Mouse (Mus musculus): ENCODE data around the gene Cdcp1. TPM values are rescaled to one million over a fixed set of nuclear protein-coding genes. Genes with fewer than 3 reads are reported as not detected.

The Cdcp1 gene
- polyA plus RNA-seq, 1 experiment from 2014 or later, result 0.19 TPM

DNA sequence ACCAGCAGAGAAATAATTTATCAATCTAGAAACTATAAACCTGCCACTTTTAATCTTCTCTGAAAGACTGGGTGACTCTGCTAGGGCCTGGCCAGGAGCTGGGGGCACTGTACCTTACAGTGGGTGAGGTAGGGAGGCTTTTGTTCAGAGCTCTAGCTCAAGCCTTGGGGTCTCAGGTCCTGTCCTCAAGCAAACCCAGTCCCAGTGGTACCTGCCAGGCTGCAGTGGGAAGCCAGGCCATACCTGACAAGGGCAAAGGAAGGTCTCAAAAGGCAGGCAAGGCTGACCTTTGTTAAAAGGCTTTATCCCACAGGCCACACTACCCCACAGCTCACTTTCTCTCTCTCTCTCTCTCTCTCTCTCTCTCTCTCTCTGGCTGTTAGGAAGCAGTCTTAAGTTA lies 12.8 kb upstream of the Cdcp1 start:
- Histone ChIP-seq H3K27me3 (ENCODE audit: control insufficient read depth, insufficient read depth, low read depth, low read length) (no peaks in the 10 kb centered on the region), H3K4me3 (ENCODE audit: low read depth, low read length) (no peak overlapping the region), H3K27ac (ENCODE audit: low read length) (no peak overlapping the region), H3K4me1 (ENCODE audit: control insufficient read depth, insufficient read depth, low read length) (no peaks in the 10 kb centered on the region), H3K9me3 (replicated peaks; ENCODE audit: control insufficient read depth, low read length, poor library complexity, severe bottlenecking) (no peaks in the 10 kb centered on the region), H3K4me2 (ENCODE audit: low read length) (no peak overlapping the region), H3K9ac (ENCODE audit: low read depth, low read length) (no peak overlapping the region), H3K36me3 (ENCODE audit: control insufficient read depth, insufficient read depth, low read length) (no peaks in the 10 kb centered on the region)
- ATAC-seq, result no peak

DNA sequence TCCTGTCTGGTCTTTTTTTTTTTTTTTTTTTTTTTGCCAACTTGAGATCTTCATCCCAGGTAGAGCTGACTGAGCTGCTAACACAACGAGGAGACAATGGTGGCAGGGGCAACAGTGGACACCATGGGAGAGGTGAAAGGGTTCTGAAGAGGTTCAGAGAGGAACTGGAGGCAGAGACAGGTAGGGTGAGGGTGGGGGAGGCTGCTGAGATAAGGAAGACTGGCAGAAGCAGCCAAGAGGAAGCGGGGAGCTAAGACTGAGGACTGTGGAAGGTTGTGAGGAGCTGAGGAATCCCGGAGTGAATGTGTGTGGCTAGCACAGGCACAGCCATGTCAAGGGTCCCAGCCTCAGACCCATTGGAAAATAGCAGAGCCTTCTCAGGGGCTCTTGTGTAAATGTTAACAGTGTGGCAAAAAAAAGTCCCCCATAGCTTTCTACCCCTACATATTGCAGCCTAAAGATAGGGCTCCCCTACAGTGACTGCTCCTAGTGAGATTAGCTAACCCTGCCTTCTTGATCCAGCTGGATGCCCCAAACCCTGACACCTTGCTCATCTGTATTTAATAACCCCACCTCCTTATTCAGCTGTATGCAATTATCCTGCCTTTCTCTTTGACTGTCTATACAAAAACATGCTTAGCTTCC lies 11.4 kb upstream of the Cdcp1 start:
- no peak overlapping the region for H3K9ac ChIP-seq (ENCODE audit: low read depth, low read length)
- no peaks in the 10 kb centered on the region for H3K4me1 ChIP-seq (ENCODE audit: control insufficient read depth, insufficient read depth, low read length)
- H3K4me3 ChIP-seq (ENCODE audit: low read depth, low read length), result no peak overlapping the region
- 81% methylated on average over 3 of the region's 3 CpGs for WGBS
- no peaks in the 10 kb centered on the region for H3K27me3 ChIP-seq (ENCODE audit: control insufficient read depth, insufficient read depth, low read depth, low read length)
- H3K4me2 ChIP-seq (ENCODE audit: low read length), result no peak overlapping the region
- no peaks in the 10 kb centered on the region for H3K9me3 ChIP-seq (replicated peaks; ENCODE audit: control insufficient read depth, low read length, poor library complexity, severe bottlenecking)
- ATAC-seq, result no peak
- no peaks in the 10 kb centered on the region for H3K36me3 ChIP-seq (ENCODE audit: control insufficient read depth, insufficient read depth, low read length)
- H3K27ac ChIP-seq (ENCODE audit: low read length), result no peak overlapping the region

DNA sequence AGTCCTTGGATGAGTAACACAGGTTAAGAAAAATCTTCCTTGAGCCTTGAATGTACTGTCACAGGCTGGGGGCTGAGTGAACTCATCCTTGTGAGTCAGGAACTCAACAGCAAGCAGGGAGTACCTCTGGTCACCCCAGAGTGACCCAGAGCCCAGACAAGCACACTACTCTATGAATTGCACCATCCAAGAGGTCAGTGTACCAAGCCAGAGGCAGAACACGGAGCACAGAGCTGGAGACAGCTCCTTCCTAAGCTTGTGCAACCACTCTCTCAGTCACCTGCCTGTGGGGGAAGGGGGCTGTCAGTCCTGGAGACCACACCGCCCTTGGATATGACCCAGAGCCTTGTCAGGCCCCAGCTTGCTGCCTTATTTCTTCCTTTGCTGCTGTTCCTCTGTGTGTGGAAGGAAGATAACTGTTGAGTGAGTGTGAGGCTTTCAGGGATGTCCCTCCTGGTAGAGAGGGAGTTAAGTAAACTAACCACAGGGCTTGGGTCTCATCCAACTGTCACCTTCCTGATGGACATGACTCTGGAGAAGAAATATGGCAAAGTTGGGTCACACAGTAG lies 9.1 kb upstream of the Cdcp1 start:
- H3K27me3 ChIP-seq (ENCODE audit: control insufficient read depth, insufficient read depth, low read depth, low read length), result no peaks in the 10 kb centered on the region
- WGBS, result 67% methylated on average over 2 of the region's 2 CpGs
- no peak overlapping the region for H3K4me3 ChIP-seq (ENCODE audit: low read depth, low read length)
- H3K4me1 ChIP-seq (ENCODE audit: control insufficient read depth, insufficient read depth, low read length), result no peaks in the 10 kb centered on the region
- no peak overlapping the region for H3K27ac ChIP-seq (ENCODE audit: low read length)
- no peaks in the 10 kb centered on the region for H3K36me3 ChIP-seq (ENCODE audit: control insufficient read depth, insufficient read depth, low read length)
- ATAC-seq, result no peak
- no peak overlapping the region for H3K9ac ChIP-seq (ENCODE audit: low read depth, low read length)
- no peaks in the 10 kb centered on the region for H3K9me3 ChIP-seq (replicated peaks; ENCODE audit: control insufficient read depth, low read length, poor library complexity, severe bottlenecking)
- H3K4me2 ChIP-seq (ENCODE audit: low read length), result no peak overlapping the region

DNA sequence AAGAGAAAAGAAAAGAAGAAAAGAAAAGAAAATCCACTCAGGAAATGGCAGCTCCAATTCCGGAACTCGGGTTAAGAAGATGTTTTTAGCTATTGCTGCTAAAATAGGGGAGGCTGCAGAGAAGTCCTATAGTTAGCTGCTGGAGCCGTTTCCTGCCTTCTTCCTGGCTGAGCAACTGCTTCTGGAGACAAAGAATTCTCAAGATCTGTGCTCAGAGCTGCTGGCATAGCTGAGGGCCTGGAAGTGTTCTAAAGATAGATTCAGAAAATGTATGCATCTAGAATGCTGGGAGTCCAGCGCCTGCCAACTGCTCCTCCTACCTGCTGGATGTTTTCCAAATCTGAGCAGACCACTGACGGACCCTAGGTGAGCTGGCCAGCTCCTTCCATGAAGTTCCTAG lies 4.0 kb upstream of the Cdcp1 start:
- Histone ChIP-seq H3K4me3 (ENCODE audit: low read depth, low read length) (no peak overlapping the region), H3K36me3 (ENCODE audit: control insufficient read depth, insufficient read depth, low read length) (no peaks in the 10 kb centered on the region), H3K4me2 (ENCODE audit: low read length) (no peak overlapping the region), H3K9ac (ENCODE audit: low read depth, low read length) (no peak overlapping the region), H3K9me3 (replicated peaks; ENCODE audit: control insufficient read depth, low read length, poor library complexity, severe bottlenecking) (no peaks in the 10 kb centered on the region), H3K4me1 (ENCODE audit: control insufficient read depth, insufficient read depth, low read length) (peaks cover 4% of the 10 kb centered on the region; the same call in 1 of the 2 replicates), H3K27me3 (ENCODE audit: control insufficient read depth, insufficient read depth, low read depth, low read length) (peaks cover 13% of the 10 kb centered on the region), H3K27ac (ENCODE audit: low read length) (no peak overlapping the region)
- 34% methylated on average over 5 of the region's 5 CpGs for WGBS
- no peak for ATAC-seq

DNA sequence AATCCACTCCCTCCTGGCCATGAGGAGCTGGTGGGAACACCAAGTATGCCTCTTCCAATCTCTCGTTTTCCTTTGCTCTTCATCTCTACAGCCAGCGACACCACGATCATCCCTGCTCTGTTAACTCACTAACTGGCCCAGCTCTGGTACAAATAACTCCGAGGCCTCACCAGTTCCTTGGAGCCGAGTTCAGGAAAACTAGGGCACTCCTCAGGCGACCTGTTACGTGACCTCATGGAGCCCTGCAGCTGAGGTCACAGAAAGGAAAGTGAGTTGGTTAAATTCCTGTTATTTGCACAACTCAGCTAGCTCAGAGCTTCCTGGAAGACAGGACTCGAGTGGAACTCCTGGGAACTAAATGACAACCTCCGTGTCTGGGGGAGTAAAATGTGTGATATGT lies 2.5 kb downstream of the Cdcp1 start:
- H3K9me3 ChIP-seq (replicated peaks; ENCODE audit: control insufficient read depth, low read length, poor library complexity, severe bottlenecking), result no peaks in the 10 kb centered on the region
- no peak overlapping the region for H3K9ac ChIP-seq (ENCODE audit: low read depth, low read length)
- no peak overlapping the region for H3K4me3 ChIP-seq (ENCODE audit: low read depth, low read length)
- no peak overlapping the region for H3K27ac ChIP-seq (ENCODE audit: low read length)
- H3K4me2 ChIP-seq (ENCODE audit: low read length), result no peak overlapping the region
- 87% methylated on average over 9 of the region's 9 CpGs for WGBS
- H3K4me1 ChIP-seq (ENCODE audit: control insufficient read depth, insufficient read depth, low read length), result peaks cover 4% of the 10 kb centered on the region; the same call in 1 of the 2 replicates
- H3K36me3 ChIP-seq (ENCODE audit: control insufficient read depth, insufficient read depth, low read length), result no peaks in the 10 kb centered on the region
- no peak for ATAC-seq
- peaks cover 17% of the 10 kb centered on the region for H3K27me3 ChIP-seq (ENCODE audit: control insufficient read depth, insufficient read depth, low read depth, low read length)

DNA sequence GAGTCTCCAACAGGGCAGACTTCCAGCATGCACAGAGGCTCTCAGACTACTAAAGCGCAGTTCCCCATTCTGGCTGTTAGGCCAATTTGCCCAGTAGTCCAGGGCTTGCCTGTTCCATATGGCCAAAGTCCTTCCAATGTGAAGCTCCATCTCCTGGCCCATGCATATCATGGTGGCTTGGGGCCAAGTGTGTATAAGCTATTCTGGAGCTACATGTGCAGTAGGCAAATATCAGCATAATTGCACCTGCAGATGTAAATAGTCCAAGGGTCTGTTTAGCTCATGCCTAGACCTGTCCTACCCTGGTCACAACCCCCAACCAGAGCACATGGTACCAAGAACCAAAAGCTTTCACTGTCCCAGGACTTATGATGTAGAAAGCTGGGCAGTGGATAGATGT lies 7.9 kb downstream of the Cdcp1 start:
- Histone ChIP-seq H3K36me3 (ENCODE audit: control insufficient read depth, insufficient read depth, low read length) (no peaks in the 10 kb centered on the region), H3K4me3 (ENCODE audit: low read depth, low read length) (no peak overlapping the region), H3K4me2 (ENCODE audit: low read length) (no peak overlapping the region), H3K9ac (ENCODE audit: low read depth, low read length) (no peak overlapping the region), H3K27me3 (ENCODE audit: control insufficient read depth, insufficient read depth, low read depth, low read length) (no peaks in the 10 kb centered on the region), H3K9me3 (replicated peaks; ENCODE audit: control insufficient read depth, low read length, poor library complexity, severe bottlenecking) (no peaks in the 10 kb centered on the region), H3K4me1 (ENCODE audit: control insufficient read depth, insufficient read depth, low read length) (no peaks in the 10 kb centered on the region), H3K27ac (ENCODE audit: low read length) (no peak overlapping the region)
- no peak for ATAC-seq
- 100% methylated on average over 1 of the region's 1 CpGs for WGBS

DNA sequence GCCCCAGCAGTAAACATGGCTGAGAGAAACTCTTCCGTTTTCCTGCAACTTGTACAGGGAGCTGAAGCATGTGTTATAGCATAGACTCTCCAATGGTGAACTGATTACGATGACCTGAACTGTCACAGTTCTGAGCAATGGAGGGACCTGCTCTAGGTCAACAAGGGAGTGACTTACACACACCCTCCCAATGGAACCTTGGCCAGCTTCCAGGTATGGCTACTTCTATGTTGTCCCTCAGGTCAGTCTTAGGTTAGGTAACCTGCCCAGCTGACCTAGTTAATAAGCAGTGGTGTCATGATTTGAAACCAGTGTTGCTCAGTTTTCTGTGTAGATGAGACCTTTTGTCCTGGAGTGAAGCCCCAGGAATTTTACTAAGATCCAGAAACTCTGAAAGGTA lies 8.9 kb downstream of the Cdcp1 start:
- no peak overlapping the region for H3K27ac ChIP-seq (ENCODE audit: low read length)
- 96% methylated on average over 2 of the region's 2 CpGs for WGBS
- H3K27me3 ChIP-seq (ENCODE audit: control insufficient read depth, insufficient read depth, low read depth, low read length), result no peaks in the 10 kb centered on the region
- H3K4me3 ChIP-seq (ENCODE audit: low read depth, low read length), result no peak overlapping the region
- no peaks in the 10 kb centered on the region for H3K4me1 ChIP-seq (ENCODE audit: control insufficient read depth, insufficient read depth, low read length)
- no peak for ATAC-seq
- no peak overlapping the region for H3K4me2 ChIP-seq (ENCODE audit: low read length)
- H3K9me3 ChIP-seq (replicated peaks; ENCODE audit: control insufficient read depth, low read length, poor library complexity, severe bottlenecking), result no peaks in the 10 kb centered on the region
- no peak overlapping the region for H3K9ac ChIP-seq (ENCODE audit: low read depth, low read length)
- H3K36me3 ChIP-seq (ENCODE audit: control insufficient read depth, insufficient read depth, low read length), result no peaks in the 10 kb centered on the region

DNA sequence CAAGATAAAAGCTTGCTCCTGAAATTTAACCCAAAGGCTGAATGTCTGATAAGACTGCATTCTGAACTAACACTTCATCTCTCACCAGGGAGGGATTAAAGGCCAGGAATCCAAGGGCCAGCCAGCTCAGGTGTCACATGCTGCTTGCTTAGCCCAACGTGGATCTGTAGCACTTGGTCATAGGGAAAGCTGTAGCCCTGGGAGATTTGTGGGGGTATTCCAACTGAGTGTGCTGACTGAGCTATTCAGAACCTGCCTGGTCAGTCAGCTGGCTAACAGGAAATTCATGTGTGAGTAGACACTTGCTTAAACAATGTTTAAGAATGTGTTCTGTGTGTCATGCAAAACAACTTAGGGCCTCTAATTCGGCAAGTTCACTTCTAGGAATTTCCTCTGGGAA lies 9.3 kb downstream of the Cdcp1 start:
- Histone ChIP-seq H3K27ac (ENCODE audit: low read length) (no peak overlapping the region), H3K36me3 (ENCODE audit: control insufficient read depth, insufficient read depth, low read length) (no peaks in the 10 kb centered on the region), H3K9me3 (replicated peaks; ENCODE audit: control insufficient read depth, low read length, poor library complexity, severe bottlenecking) (no peaks in the 10 kb centered on the region), H3K27me3 (ENCODE audit: control insufficient read depth, insufficient read depth, low read depth, low read length) (no peaks in the 10 kb centered on the region), H3K4me2 (ENCODE audit: low read length) (no peak overlapping the region), H3K4me1 (ENCODE audit: control insufficient read depth, insufficient read depth, low read length) (no peaks in the 10 kb centered on the region), H3K9ac (ENCODE audit: low read depth, low read length) (no peak overlapping the region), H3K4me3 (ENCODE audit: low read depth, low read length) (no peak overlapping the region)
- WGBS, result 64% methylated on average over 2 of the region's 2 CpGs
- ATAC-seq, result no peak

DNA sequence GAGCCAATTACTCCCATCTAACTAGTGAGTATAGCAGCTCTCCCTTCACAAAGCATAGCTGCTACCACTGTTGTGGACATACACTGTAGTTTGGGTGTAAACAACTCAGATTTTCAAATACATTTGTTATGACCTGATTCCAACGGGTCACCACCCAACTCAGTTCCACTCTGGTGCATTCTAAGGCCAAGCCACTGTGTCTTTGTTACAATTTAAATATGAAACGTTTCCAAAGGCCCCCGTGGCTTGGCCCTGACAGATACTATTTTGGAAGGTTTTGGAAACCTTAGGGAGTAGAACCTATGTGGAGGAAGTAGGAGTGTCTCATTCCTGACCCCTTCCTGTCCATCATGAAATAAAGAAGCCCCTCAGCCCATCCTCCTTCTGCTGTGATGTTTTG lies 15.7 kb downstream of the Cdcp1 start:
- H3K4me1 ChIP-seq (ENCODE audit: control insufficient read depth, insufficient read depth, low read length), result no peaks in the 10 kb centered on the region
- no peak overlapping the region for H3K27ac ChIP-seq (ENCODE audit: low read length)
- H3K4me2 ChIP-seq (ENCODE audit: low read length), result no peak overlapping the region
- no peaks in the 10 kb centered on the region for H3K27me3 ChIP-seq (ENCODE audit: control insufficient read depth, insufficient read depth, low read depth, low read length)
- H3K9me3 ChIP-seq (replicated peaks; ENCODE audit: control insufficient read depth, low read length, poor library complexity, severe bottlenecking), result no peaks in the 10 kb centered on the region
- 59% methylated on average over 3 of the region's 3 CpGs for WGBS
- H3K4me3 ChIP-seq (ENCODE audit: low read depth, low read length), result no peak overlapping the region
- H3K36me3 ChIP-seq (ENCODE audit: control insufficient read depth, insufficient read depth, low read length), result no peaks in the 10 kb centered on the region
- no peak overlapping the region for H3K9ac ChIP-seq (ENCODE audit: low read depth, low read length)
- ATAC-seq, result no peak
